Mouse (Mus musculus) midbrain, embryonic 11.5 days (tissue): ENCODE measurements around the gene Ankrd12. TPM values are rescaled to one million over a fixed set of nuclear protein-coding genes. Genes with fewer than 3 reads are reported as not detected.
A peak's percentile ranks its signal among the peaks of the same experiment; 100 is the strongest.

Experiments
- ATAC-seq: fragments of 200-750 bp; cut with Nextera tagmentation; 2 replicates; pipeline ENCODE4 v1.8.0; 2017; ENCODE audit warnings: moderate TSS enrichment, moderate library complexity; ENCODE audit not compliant: low FRiP score
- DNase-seq: peaks from one replicate; pipeline ENCODE4 v3.0.0; 2015; ENCODE audit warnings: low spot score; ENCODE audit errors: missing footprints
- H3K27ac ChIP-seq: fragments of 300-500 bp; sonication (generic); 2 replicates; pipeline ENCODE4 v1.5.1; 2014; ENCODE audit warnings: low read depth, low read length
- H3K27me3 ChIP-seq: fragments of 300-500 bp; sonication (generic); 2 replicates; pipeline ENCODE4 v1.6.1; 2014; ENCODE audit warnings: mild to moderate bottlenecking, low read length, moderate library complexity, mixed read lengths; ENCODE audit not compliant: control insufficient read depth, insufficient read depth
- H3K36me3 ChIP-seq: fragments of 300-500 bp; sonication (generic); 2 replicates; pipeline ENCODE4 v1.6.1; 2014; ENCODE audit warnings: mild to moderate bottlenecking, low read length, moderate library complexity, mixed read lengths; ENCODE audit not compliant: control insufficient read depth, insufficient read depth
- H3K4me1 ChIP-seq: fragments of 300-500 bp; sonication (generic); 2 replicates; pipeline ENCODE4 v1.6.1; 2014; ENCODE audit warnings: low read length; ENCODE audit not compliant: control insufficient read depth, insufficient read depth
- H3K4me2 ChIP-seq: fragments of 300-500 bp; sonication (generic); 2 replicates; pipeline ENCODE4 v1.6.1; 2014; ENCODE audit warnings: mild to moderate bottlenecking, moderate library complexity
- H3K4me3 ChIP-seq: fragments of 300-500 bp; sonication (generic); 2 replicates; pipeline ENCODE4 v1.5.1; 2014; ENCODE audit warnings: low read depth, low read length
- H3K9ac ChIP-seq: fragments of 300-500 bp; sonication (generic); 2 replicates; pipeline ENCODE4 v1.6.1; 2014; ENCODE audit warnings: low read length
- H3K9me3 ChIP-seq: fragments of 300-500 bp; sonication (generic); 2 replicates; pipeline ENCODE4 v1.6.1; 2016; ENCODE audit warnings: low read length; ENCODE audit not compliant: control insufficient read depth
- WGBS: fragments of 180-500 bp; shearing (Covaris S2); extraction: QIAGEN DNeasy Blood & Tissue Kit; methylation state at CpG from one replicate; pipeline ENCODE4 v1.1.7; 2014; 5-methylcytosine and 5-hydroxymethylcytosine counted together
- polyA plus RNA-seq: library from polyadenylated mRNA; unstranded; fragments of >200 nt; fragmentation: Nextera tagmentation; extraction: Ambion mirVana; gene quantifications from 2 replicates; pipeline ENCODE4 v1.2.1, GENCODE M21; 2014

The Ankrd12 gene
- polyA plus RNA-seq, 1 experiment from 2014 or later, result 32.7 TPM

GRCm38 (mm10) chr17:66110746-66111145 is 33.9 kb upstream of the Ankrd12 start:
- WGBS, result 57% methylated on average over 6 of the region's 6 CpGs
- H3K9ac ChIP-seq, result peak overlapping the region; percentile 70; the same call in 1 of the 2 replicates

GRCm38 (mm10) chr17:66108198-66108597 is 31.3 kb upstream of the Ankrd12 start:
- Histone ChIP-seq H3K27me3 (no peaks in the 10 kb centered on the region), H3K9me3 (no peaks in the 10 kb centered on the region), H3K4me2 (no peak overlapping the region), H3K4me1 (peaks cover 6% of the 10 kb centered on the region; the same call in 1 of the 2 replicates), H3K27ac (no peak overlapping the region), H3K36me3 (no peaks in the 10 kb centered on the region), H3K4me3 (no peak overlapping the region), H3K9ac (no peak overlapping the region)
- DNase-seq (no peak), ATAC-seq (no peak)
- WGBS, result 81% methylated on average over 4 of the region's 4 CpGs

More at GRCm38 (mm10) chr17:66110746-66111145, 33.9 kb upstream of the Ankrd12 start:
- no peak overlapping the region for H3K27ac ChIP-seq
- peak overlapping the region; percentile 54 for H3K4me2 ChIP-seq
- peaks cover 6% of the 10 kb centered on the region; the same call in 1 of the 2 replicates for H3K4me1 ChIP-seq
- peak overlapping the region; percentile 61; the same call in 1 of the 2 replicates for H3K4me3 ChIP-seq
- DNase-seq (no peak), ATAC-seq (no peak)
- H3K9me3 ChIP-seq, result no peaks in the 10 kb centered on the region
- no peaks in the 10 kb centered on the region; the same call in 1 of the 2 replicates for H3K36me3 ChIP-seq
- H3K27me3 ChIP-seq, result no peaks in the 10 kb centered on the region

GRCm38 (mm10) chr17:66107466-66107865 is 30.6 kb upstream of the Ankrd12 start:
- ATAC-seq (no peak), DNase-seq (no peak)
- no peaks in the 10 kb centered on the region for H3K36me3 ChIP-seq
- H3K4me3 ChIP-seq, result no peak overlapping the region
- no peak overlapping the region for H3K4me2 ChIP-seq
- H3K9me3 ChIP-seq, result no peaks in the 10 kb centered on the region
- H3K9ac ChIP-seq, result no peak overlapping the region
- H3K27ac ChIP-seq, result no peak overlapping the region
- H3K4me1 ChIP-seq, result peaks cover 5% of the 10 kb centered on the region; the same call in 1 of the 2 replicates
- WGBS, result 72% methylated on average over 8 of the region's 8 CpGs
- no peaks in the 10 kb centered on the region for H3K27me3 ChIP-seq

- Histone ChIP-seq H3K36me3 (no peaks in the 10 kb centered on the region), H3K4me3 (no peak overlapping the region), H3K4me1 (no peaks in the 10 kb centered on the region), H3K27me3 (no peaks in the 10 kb centered on the region), H3K27ac (no peak overlapping the region), H3K9ac (no peak overlapping the region), H3K9me3 (no peaks in the 10 kb centered on the region), H3K4me2 (no peak overlapping the region)
- ATAC-seq (no peak; the same call in 1 of the 2 replicates), DNase-seq (peak; percentile 92)
- WGBS, result 51% methylated on average over 10 of the region's 10 CpGs
These were observed 29.8 kb upstream of the Ankrd12 start for GRCm38 (mm10) chr17:66106601-66107267.

GRCm38 (mm10) chr17:66104076-66104475 is 27.2 kb upstream of the Ankrd12 start:
- ATAC-seq (no peak), DNase-seq (no peak)
- H3K4me2 ChIP-seq, result no peak overlapping the region
- peaks cover 7% of the 10 kb centered on the region; the same call in 1 of the 2 replicates for H3K4me1 ChIP-seq
- 86% methylated on average over 7 of the region's 7 CpGs for WGBS
- no peak overlapping the region for H3K27ac ChIP-seq
- H3K27me3 ChIP-seq, result no peaks in the 10 kb centered on the region
- no peak overlapping the region for H3K4me3 ChIP-seq
- H3K36me3 ChIP-seq, result no peaks in the 10 kb centered on the region
- no peak overlapping the region for H3K9ac ChIP-seq
- H3K9me3 ChIP-seq, result no peaks in the 10 kb centered on the region

GRCm38 (mm10) chr17:66101380-66102330 is 24.8 kb upstream of the Ankrd12 start, which contains the start of gene Ndufv2:
TSS of gene Ndufv2 (minus strand) at chr17:66101559.
- H3K9me3 ChIP-seq, result no peaks in the 10 kb centered on the region
- H3K9ac ChIP-seq, result peak within 1 kb of the TSS; percentile 97
- DNase-seq (peak; percentile 100), ATAC-seq (peak; percentile 99)
- peaks cover 7% of the 10 kb centered on the region; the same call in 1 of the 2 replicates for H3K4me1 ChIP-seq
- peak within 1 kb of the TSS; percentile 86 for H3K27ac ChIP-seq
- 1% methylated on average over 67 of the region's 67 CpGs for WGBS
- peak within 1 kb of the TSS; percentile 91 for H3K4me3 ChIP-seq
- peak within 1 kb of the TSS; percentile 89 for H3K4me2 ChIP-seq
- no peaks in the 10 kb centered on the region for H3K36me3 ChIP-seq
- H3K27me3 ChIP-seq, result no peaks in the 10 kb centered on the region

GRCm38 (mm10) chr17:66100566-66101379 is 23.9 kb upstream of the Ankrd12 start:
- H3K27me3 ChIP-seq, result no peaks in the 10 kb centered on the region
- DNase-seq (peak; percentile 85), ATAC-seq (no peak)
- H3K4me2 ChIP-seq, result peak overlapping the region; percentile 89
- peak overlapping the region; percentile 97 for H3K9ac ChIP-seq
- no peaks in the 10 kb centered on the region for H3K9me3 ChIP-seq
- H3K27ac ChIP-seq, result peak overlapping the region; percentile 85
- WGBS, result under 1% methylated on average over 41 of the region's 41 CpGs
- no peaks in the 10 kb centered on the region for H3K36me3 ChIP-seq
- H3K4me1 ChIP-seq, result peaks cover 7% of the 10 kb centered on the region; the same call in 1 of the 2 replicates
- peak overlapping the region; percentile 91 for H3K4me3 ChIP-seq

- Histone ChIP-seq H3K9ac (no peak overlapping the region), H3K9me3 (no peaks in the 10 kb centered on the region), H3K4me1 (no peaks in the 10 kb centered on the region), H3K27me3 (no peaks in the 10 kb centered on the region), H3K36me3 (no peaks in the 10 kb centered on the region), H3K4me3 (no peak overlapping the region), H3K4me2 (no peak overlapping the region), H3K27ac (no peak overlapping the region)
- DNase-seq, result no peak
- 96% methylated on average over 3 of the region's 3 CpGs for WGBS
- no peak for ATAC-seq
These were observed 15.8 kb upstream of the Ankrd12 start for GRCm38 (mm10) chr17:66092664-66093063.
